Comparison of ENCODE assay signal across 8 mouse cellular contexts in the genomic region with DNA sequence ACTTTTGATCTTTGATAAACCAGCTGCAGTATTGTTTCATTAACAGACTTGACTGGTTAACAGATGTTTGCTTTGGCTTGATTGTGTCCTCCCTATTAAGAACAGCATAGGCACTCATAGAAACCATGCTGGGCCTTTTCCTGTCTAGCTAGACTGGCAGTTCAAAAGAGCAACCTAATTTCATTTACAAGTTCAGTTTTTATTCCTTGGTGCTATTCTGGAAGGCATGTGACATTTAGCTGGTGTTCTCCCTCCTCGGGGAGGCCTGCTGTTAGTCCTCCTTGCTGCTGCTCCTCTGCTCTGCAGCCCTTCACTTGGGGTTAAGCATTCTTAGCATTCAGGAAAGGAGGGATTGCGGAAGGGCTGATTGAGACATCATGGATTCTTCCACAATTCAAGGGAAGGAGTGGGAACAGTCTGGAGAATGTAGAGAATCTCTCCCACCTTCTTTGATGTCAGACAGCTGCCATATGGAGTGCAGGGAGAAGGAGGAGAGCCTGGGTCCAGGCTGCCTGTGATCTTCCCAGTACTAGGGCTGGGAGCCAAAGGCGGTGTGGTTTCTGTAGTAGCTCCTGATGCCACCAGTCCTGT. TPM values are rescaled to one million over a fixed set of nuclear protein-coding genes. Genes with fewer than 3 reads are reported as not detected.
DNase-seq lines count a peak whose midpoint lies in the region; ATAC-seq and TF ChIP-seq lines count a peak whose summit lies in the region.
"Had no signal": no experiment of that assay in that cellular context is flagged by ENCODE, and none has a peak within 500 bp of the region (broad histone marks: within the 10 kb centered on the region; RNA-seq: fewer than 3 reads in every experiment).

No protein-coding gene starts in this region.

- no peak overlapping the region for H3K4me3 ChIP-seq in lung, adult 2 months (replicated peaks; ENCODE audit: extremely low read depth, low read depth, low read length)
- no peak overlapping the region for H3K4me3 ChIP-seq in heart, embryonic 15.5 days
- no peak overlapping the region for H3K4me3 ChIP-seq in neural tube, embryonic 15.5 days (replicated peaks)

- DNase-seq in lung, adult 18-20 months = peak; percentile 26 to 62
- DNase-seq in lung, adult 2 months = no peak
- DNase-seq in cerebellum, postnatal 10 days = peak; percentile 83 to 90
- DNase-seq in left cerebral cortex, postnatal 4 days = peak; percentile 65
- no peak for DNase-seq in ovary, postnatal 14 days (ENCODE audit: low spot score)

- intact Hi-C loops in left cerebral cortex, postnatal 4 days (cut with DNase I) = no loop called here

- WGBS in lung, adult 2 months = 41% methylated on average over 3 of the region's 3 CpGs
- 22% methylated on average over 3 of the region's 3 CpGs for WGBS in heart, embryonic 15.5 days
- 39% methylated on average over 3 of the region's 3 CpGs for WGBS in neural tube, embryonic 15.5 days

- H3K4me1 ChIP-seq in lung, adult 2 months (ENCODE audit: control insufficient read depth, insufficient read depth, low read length) = peaks cover 23% of the 10 kb centered on the region
- H3K4me1 ChIP-seq in heart, embryonic 15.5 days (replicated peaks) = peaks cover 49% of the 10 kb centered on the region
- peaks cover 53% of the 10 kb centered on the region for H3K4me1 ChIP-seq in neural tube, embryonic 15.5 days

- ATAC-seq in heart, embryonic 15.5 days (replicated peaks; ENCODE audit: insufficient number of reproducible peaks, insufficient read depth, low FRiP score, low read depth) = 0 out of 2 replicates have a peak, but pooled peaks have one; percentile 35
- no peak for ATAC-seq in neural tube, embryonic 15.5 days (ENCODE audit: low FRiP score)

- 0 out of 2 replicates have a peak overlapping the region, but pooled peaks have one; percentile 11 for H3K9ac ChIP-seq in heart, embryonic 15.5 days
- no peak overlapping the region for H3K9ac ChIP-seq in neural tube, embryonic 15.5 days (replicated peaks)

- no peak overlapping the region for H3K4me2 ChIP-seq in heart, embryonic 15.5 days
- H3K4me2 ChIP-seq in neural tube, embryonic 15.5 days = 0 out of 2 replicates have a peak overlapping the region, but pooled peaks have one; percentile 0

- H3K27ac ChIP-seq in heart, embryonic 15.5 days = peak overlapping the region; percentile 63
- peak overlapping the region; percentile 49; the same call in 1 of the 2 replicates for H3K27ac ChIP-seq in neural tube, embryonic 15.5 days (replicated peaks)

- H3K27me3 ChIP-seq in heart, embryonic 15.5 days = no peaks in the 10 kb centered on the region
- H3K27me3 ChIP-seq in neural tube, embryonic 15.5 days (replicated peaks) = no peaks in the 10 kb centered on the region
- H3K27me3 ChIP-seq: megakaryocyte, embryonic 14.5 days had no signal

- TF ChIP-seq CTCF in lung, adult 2 months (IDR thresholded peaks at IDR 0.05; ENCODE audit: insufficient read depth, low read length) = no peak

- H3K9me3 ChIP-seq in heart, embryonic 15.5 days (replicated peaks) = no peaks in the 10 kb centered on the region
- H3K9me3 ChIP-seq in neural tube, embryonic 15.5 days (replicated peaks) = no peaks in the 10 kb centered on the region
- H3K9me3 ChIP-seq: megakaryocyte, embryonic 14.5 days had no signal

- TF ChIP-seq POLR2A in lung, adult 2 months (IDR thresholded peaks at IDR 0.05; ENCODE audit: borderline replicate concordance, extremely low read depth, low read depth, low read length) = no peak

- H3K36me3 ChIP-seq in heart, embryonic 15.5 days = no peaks in the 10 kb centered on the region
- H3K36me3 ChIP-seq in neural tube, embryonic 15.5 days = no peaks in the 10 kb centered on the region

RNA-seq across cellular contexts. Expression of a gene that starts 42.7 kb away (rescaled TPM):
- 9.5 and 11.5 TPM in 2 replicates for polyA plus RNA-seq in lung, adult 2 months (2012; rRNA removed)
- 9.4 and 11.1 TPM in 2 replicates for polyA plus RNA-seq in heart, embryonic 15.5 days (2015; fragmentation: Nextera tagmentation; extraction: Ambion mirVana)
- total RNA-seq in left cerebral cortex, postnatal 4 days (2021) = 10 to 100 TPM; 80.4 to 91.7 TPM
- 16.1 and 18.8 TPM in 2 replicates for polyA plus RNA-seq in neural tube, embryonic 15.5 days (2015; fragmentation: Nextera tagmentation; extraction: Ambion mirVana)

Comparison
In these comparisons a context has a peak if more than half of its experiments do, and no peak if none do; other contexts are left out.
1. DNase-seq: peak in lung, adult 18-20 months (2 of 2), cerebellum, postnatal 10 days (2 of 2) and left cerebral cortex, postnatal 4 days (single experiment); none in lung, adult 2 months (single experiment) and ovary, postnatal 14 days (single experiment).